Mouse (Mus musculus): ENCODE data around the gene Rere.
A peak's percentile ranks its signal among the peaks of the same experiment; 100 is the strongest.
"Not testable (repeated sequence)": the region's sequence is repeated elsewhere in the genome, so short reads cannot be mapped to it uniquely, and the experiment has no call there.

Rere gene

GRCm38 (mm10) chr4:150254416-150254815 is 27.0 kb upstream of the Rere start:
- DNase-seq (ENCODE audit: inconsistent age in 2 of 2, low spot score in 1 of 2): no peak

- no peak for DNase-seq (ENCODE audit: inconsistent age in 2 of 2, low spot score in 1 of 2)
Measured at GRCm38 (mm10) chr4:150255181-150255580, 26.3 kb upstream of the Rere start.

GRCm38 (mm10) chr4:150257252-150258204 is 23.9 kb upstream of the Rere start:
- peak; percentile 81 to 94 for DNase-seq (ENCODE audit: inconsistent age in 2 of 2, low spot score in 1 of 2)

GRCm38 (mm10) chr4:150258388-150258787 is 23.1 kb upstream of the Rere start:
- no peak for DNase-seq (ENCODE audit: inconsistent age in 2 of 2, low spot score in 1 of 2)

GRCm38 (mm10) chr4:150259577-150259976 is 21.9 kb upstream of the Rere start:
- DNase-seq (ENCODE audit: inconsistent age in 2 of 2, low spot score in 1 of 2): no peak

- no peak for DNase-seq (ENCODE audit: inconsistent age in 2 of 2, low spot score in 1 of 2)
Measured at GRCm38 (mm10) chr4:150260111-150260510, 21.3 kb upstream of the Rere start.

- DNase-seq (ENCODE audit: inconsistent age in 2 of 2, low spot score in 1 of 2): peak in 1 of 2 experiments; percentile 59
Measured at GRCm38 (mm10) chr4:150260745-150261144, 20.7 kb upstream of the Rere start.

GRCm38 (mm10) chr4:150262301-150262700 is 19.1 kb upstream of the Rere start:
- no peak for DNase-seq (ENCODE audit: inconsistent age in 2 of 2, low spot score in 1 of 2)

- peak in 1 of 2 experiments; percentile 61 for DNase-seq (ENCODE audit: inconsistent age in 2 of 2, low spot score in 1 of 2)
Measured at GRCm38 (mm10) chr4:150264903-150265302, 16.5 kb upstream of the Rere start.

GRCm38 (mm10) chr4:150265471-150265870 is 16.0 kb upstream of the Rere start:
- no peak for DNase-seq (ENCODE audit: inconsistent age in 2 of 2, low spot score in 1 of 2)

GRCm38 (mm10) chr4:150266655-150267223 is 14.7 kb upstream of the Rere start:
- DNase-seq (ENCODE audit: inconsistent age in 2 of 2, low spot score in 1 of 2): peak in 1 of 2 experiments; percentile 74

GRCm38 (mm10) chr4:150268674-150269653 is 12.5 kb upstream of the Rere start:
- DNase-seq (ENCODE audit: inconsistent age in 2 of 2, low spot score in 1 of 2): no peak

GRCm38 (mm10) chr4:150269679-150270078 is 11.8 kb upstream of the Rere start:
- DNase-seq (ENCODE audit: inconsistent age in 2 of 2, low spot score in 1 of 2): no peak

- not testable (repeated sequence) for DNase-seq (ENCODE audit: inconsistent age in 2 of 2, low spot score in 1 of 2)
Measured at GRCm38 (mm10) chr4:150270718-150271117, 10.7 kb upstream of the Rere start.

GRCm38 (mm10) chr4:150272725-150273124 is 8.7 kb upstream of the Rere start:
- DNase-seq (ENCODE audit: inconsistent age in 2 of 2, low spot score in 1 of 2): peak in 1 of 2 experiments; percentile 51

GRCm38 (mm10) chr4:150275531-150275930 is 5.9 kb upstream of the Rere start:
- no peak for DNase-seq (ENCODE audit: inconsistent age in 2 of 2, low spot score in 1 of 2)

GRCm38 (mm10) chr4:150279336-150279735 is 2.1 kb upstream of the Rere start:
- DNase-seq (ENCODE audit: inconsistent age in 2 of 2, low spot score in 1 of 2): not testable (repeated sequence)

GRCm38 (mm10) chr4:150280002-150280401 is 1.4 kb upstream of the Rere start:
- DNase-seq (ENCODE audit: inconsistent age in 2 of 2, low spot score in 1 of 2): no peak

GRCm38 (mm10) chr4:150280459-150280858 is 987 bp upstream of the Rere start:
- DNase-seq (ENCODE audit: inconsistent age in 2 of 2, low spot score in 1 of 2): peak in 1 of 2 experiments; percentile 60

- peak; percentile 60 to 89 for DNase-seq (ENCODE audit: inconsistent age in 2 of 2, low spot score in 1 of 2)
Measured at GRCm38 (mm10) chr4:150281891-150282630, 615 bp downstream of the Rere start.

All from adrenal gland, adult (tissue).